Mouse (Mus musculus): Measurements from ENCODE around the gene Smarcb1.
A peak's percentile ranks its signal among the peaks of the same experiment; 100 is the strongest.
"Not testable (repeated sequence)": the region's sequence is repeated elsewhere in the genome, so short reads cannot be mapped to it uniquely, and the experiment has no call there.

The Smarcb1 gene

GRCm38 (mm10) chr10:75889406-75890153, 31.8 kb downstream of the Smarcb1 start:
- no peak for DNase-seq (ENCODE audit: low read depth, low spot score)

GRCm38 (mm10) chr10:75887504-75887903, 33.9 kb downstream of the Smarcb1 start:
- not testable (repeated sequence) for DNase-seq (ENCODE audit: low read depth, low spot score)

GRCm38 (mm10) chr10:75884742-75885141, 36.7 kb downstream of the Smarcb1 start:
- DNase-seq (ENCODE audit: low read depth, low spot score): no peak

DNA sequence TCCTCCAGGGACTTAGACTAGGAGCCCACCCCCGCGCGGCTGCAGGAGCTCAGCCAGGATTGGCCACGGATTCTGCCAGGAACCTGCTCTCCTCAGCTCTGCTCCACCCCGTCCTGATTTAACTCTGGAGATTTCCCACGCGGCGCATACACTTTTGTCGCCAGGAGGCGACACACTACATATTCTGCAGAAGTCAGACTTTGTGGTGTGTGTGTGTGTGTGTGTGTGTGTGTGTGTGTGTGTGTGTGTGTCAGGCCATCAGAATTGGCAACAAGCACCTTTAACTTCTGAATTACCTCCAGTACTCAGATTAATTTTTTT, 38.2 kb downstream of the Smarcb1 start:
- DNase-seq (ENCODE audit: low read depth, low spot score): peak; percentile 79

- DNase-seq (ENCODE audit: low read depth, low spot score): no peak
These were observed 38.8 kb downstream of the Smarcb1 start for GRCm38 (mm10) chr10:75882433-75883231.

DNA sequence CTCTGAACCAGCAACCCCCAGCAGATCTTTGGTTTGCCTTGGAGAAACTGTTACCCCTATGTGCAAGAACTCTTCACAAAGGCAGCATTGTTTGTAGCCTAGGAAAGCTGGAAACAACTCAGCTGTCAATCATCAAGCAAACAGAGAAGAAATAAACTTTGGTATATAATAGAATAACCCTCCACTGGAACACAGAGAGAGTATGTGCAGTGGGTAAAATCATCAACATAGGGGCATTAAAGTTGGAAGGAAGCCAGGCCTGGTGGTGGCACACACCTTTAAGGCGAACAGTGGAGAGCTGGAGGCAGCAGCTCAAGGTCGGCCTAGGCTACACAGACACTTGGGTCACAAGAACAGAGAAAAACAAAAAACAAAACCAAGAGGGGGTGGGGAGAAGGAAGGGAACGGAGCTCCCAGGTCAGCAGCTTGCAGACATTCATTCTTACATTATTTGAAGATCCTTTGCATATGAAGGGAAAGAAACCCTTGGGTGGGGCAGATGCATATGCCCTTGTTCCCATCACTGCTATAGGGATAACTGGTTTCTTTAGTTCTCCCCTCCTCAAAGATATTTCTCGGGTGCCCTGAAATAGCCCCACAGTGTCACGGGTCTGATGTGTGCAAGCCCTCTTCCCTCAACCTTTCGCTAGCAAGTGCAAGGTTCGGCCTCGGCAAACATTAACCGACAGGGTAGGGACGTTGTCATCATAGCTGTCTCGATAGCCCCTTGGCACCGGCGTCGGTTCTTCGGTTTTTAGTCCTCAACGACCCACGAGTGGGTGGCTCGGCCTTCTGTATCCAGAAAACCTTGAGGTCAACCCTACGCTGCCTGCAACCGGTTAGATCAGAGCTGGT, 39.6 kb downstream of the Smarcb1 start:
- no peak for DNase-seq (ENCODE audit: low read depth, low spot score)

- no peak for DNase-seq (ENCODE audit: low read depth, low spot score)
These were observed 40.4 kb downstream of the Smarcb1 start for GRCm38 (mm10) chr10:75880771-75881577.

GRCm38 (mm10) chr10:75880351-75880750, 41.1 kb downstream of the Smarcb1 start:
- no peak for DNase-seq (ENCODE audit: low read depth, low spot score)

- no peak for DNase-seq (ENCODE audit: low read depth, low spot score)
These were observed 42.6 kb downstream of the Smarcb1 start for GRCm38 (mm10) chr10:75878836-75879235.

GRCm38 (mm10) chr10:75873543-75874170, 47.8 kb downstream of the Smarcb1 start:
- DNase-seq (ENCODE audit: low read depth, low spot score): no peak

GRCm38 (mm10) chr10:75872915-75873542, 48.4 kb downstream of the Smarcb1 start:
- peak; percentile 77 for DNase-seq (ENCODE audit: low read depth, low spot score)

DNA sequence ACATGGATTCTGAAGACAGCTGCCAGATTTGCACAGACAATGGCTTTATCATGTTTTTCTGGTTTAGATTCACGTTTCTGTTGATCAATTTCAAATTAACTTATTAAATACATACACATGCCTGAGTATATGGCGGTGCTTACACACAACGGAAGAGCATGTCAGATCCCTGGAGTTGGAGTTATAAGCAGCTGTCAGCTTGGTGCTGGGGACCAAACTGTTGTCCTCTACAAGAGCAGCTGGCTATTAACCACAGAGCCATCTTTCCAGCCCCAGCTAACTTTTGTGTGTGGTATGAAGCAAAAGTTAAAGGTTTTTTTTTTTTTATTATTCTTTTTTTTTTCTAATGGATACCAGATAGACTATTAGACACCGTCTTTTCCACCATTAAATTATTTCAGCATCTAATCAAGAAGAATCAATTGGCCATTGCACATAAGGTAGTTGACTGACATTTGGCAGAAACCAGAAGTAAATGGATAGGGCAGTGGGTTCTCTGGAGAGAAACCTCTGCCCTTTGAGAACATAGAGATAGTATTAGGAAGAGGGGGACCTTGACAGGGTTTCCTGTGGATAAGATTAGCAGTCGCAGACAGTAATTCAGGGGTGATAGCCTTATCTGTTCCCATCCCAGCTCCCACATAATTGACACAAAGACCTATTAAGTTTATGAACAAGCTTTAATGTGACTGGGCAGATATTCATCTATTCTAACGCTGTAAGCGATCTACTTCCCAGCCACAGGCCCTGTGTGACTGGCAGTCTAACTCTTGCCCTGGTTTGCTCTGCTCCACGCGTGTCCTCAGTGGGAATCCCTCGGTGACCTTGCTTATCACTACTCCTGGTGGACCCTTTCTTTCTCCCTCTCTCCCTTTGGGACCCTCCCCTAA, 49.1 kb downstream of the Smarcb1 start:
- no peak for DNase-seq (ENCODE audit: low read depth, low spot score)

GRCm38 (mm10) chr10:75861587-75861986, 59.8 kb downstream of the Smarcb1 start:
- DNase-seq (ENCODE audit: low read depth, low spot score): no peak

DNA sequence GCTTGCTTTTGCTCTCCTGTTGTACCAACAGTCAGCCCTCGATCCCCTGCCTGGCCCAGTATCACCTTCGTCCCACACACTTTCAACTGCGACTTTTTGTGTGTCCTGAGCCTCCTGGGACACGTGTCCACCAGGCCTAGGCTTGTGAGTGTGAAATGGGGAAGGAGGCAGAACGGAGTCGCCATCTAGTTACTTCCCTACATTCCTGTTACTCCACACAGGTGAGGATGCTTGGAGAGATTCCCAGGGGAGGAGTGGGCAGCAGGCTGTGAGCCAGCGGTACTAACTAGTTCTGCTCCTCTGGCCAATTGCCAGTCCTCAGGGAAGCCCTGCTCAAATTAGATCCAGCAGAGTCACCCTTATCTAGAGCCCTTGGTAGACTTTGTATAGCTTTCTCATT, 60.7 kb downstream of the Smarcb1 start:
- DNase-seq (ENCODE audit: low read depth, low spot score): no peak

DNA sequence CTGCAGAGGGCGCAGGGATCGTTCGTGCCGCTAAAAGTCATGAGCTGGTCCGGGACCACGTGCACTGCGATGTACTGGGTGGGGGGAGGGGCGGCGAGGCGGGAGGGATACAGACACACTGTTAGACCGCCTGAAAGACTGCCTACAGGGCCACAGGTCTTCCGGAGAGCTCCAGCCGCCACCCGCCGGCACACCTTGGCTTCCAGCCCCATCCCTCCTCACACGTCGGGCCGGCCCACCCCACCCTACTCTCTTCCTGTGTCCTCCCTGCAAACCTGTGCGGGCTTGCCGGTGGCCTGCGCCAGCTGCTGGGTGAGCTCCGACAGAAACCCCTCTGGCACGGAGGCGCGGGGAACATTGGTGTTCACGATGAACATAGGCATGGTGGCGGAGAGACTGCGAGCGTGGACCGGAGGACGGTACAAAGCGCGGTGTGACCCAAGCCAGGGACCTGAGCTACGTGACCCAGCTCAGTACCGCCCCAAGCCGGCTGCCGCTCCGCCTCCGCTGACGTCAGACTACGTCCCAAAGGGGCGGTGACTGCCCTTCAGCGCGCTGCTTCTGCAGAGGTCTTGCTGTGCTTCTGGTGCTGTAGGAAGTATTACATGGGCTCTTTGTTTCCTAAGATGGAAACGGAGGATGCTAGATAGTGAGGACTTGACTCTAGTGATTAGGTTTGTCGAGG, 61.5 kb downstream of the Smarcb1 start, which contains the start of gene Mif:
Gene Mif, minus strand, starts transcription at position 455 of the 685 bp plus-strand sequence.
- peak; percentile 87 for DNase-seq (ENCODE audit: low read depth, low spot score)

DNA sequence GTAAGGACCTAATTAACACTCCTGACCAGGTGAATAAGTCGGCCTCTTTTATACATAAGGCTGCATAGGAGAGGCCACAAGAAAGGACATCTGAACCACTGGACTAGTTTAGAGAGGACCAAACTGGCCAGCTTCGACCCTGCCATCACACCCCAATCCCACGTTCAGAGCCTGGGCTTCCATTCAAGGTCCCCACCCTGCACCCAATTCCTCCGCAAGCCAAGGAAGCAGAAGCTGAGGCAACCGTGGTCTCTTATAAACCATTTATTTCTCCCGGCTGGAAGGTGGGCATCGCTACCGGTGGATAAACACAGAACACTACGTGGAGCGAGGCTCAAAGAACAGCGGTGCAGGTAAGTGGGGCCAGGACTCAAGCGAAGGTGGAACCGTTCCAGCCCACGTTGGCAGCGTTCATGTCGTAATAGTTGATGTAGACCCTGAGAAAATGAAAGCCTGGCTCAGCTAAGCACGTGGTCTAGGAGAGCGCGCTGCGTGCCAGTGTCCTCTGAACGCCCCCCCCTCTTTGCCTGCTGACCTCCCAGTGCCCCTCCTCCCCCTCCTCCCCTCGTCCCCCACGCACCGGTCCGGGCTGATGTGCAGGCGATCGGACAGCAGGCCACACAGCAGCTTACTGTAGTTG, 62.2 kb downstream of the Smarcb1 start:
- no peak for DNase-seq (ENCODE audit: low read depth, low spot score)

DNA sequence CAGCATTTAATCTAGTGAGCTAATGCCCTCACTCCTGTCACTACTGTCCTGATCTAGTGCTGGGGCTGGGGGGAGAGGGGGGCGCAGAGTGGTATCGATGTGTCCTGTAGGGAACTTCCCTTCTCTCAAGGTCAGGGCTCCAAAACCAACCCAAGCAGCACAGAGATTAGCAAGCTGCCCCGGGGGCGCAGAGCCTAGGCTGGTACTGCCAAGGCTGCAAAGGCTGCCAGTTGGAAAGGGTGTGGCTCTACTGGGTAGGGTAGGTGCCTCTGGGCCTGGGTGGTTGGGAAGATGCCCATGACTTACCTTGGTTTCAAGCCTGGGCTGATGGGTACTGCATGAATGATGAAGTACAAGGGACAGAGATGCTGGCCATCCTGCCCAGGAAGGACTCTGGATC, 63.8 kb downstream of the Smarcb1 start:
- no peak for DNase-seq (ENCODE audit: low read depth, low spot score)

DNA sequence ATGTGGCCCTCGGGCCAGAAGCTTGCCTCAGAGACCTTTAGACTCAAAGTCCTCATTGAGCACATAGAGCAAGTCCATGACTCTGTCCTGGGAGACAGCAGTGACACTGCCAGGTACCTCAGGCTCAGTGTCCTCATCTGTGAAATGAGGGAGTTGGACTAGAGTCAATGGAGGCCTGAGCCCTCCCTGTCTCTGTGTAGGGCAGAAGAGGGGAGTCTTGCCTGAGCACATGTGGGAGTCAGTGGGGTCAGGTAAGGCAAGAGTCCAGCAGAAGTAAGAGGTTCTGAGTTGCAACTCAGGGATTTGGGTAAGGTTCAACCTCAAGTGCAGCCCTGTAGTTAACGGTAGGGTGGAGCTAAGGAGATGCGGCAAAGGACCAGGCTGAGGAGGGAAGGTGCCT, 64.4 kb downstream of the Smarcb1 start:
- DNase-seq (ENCODE audit: low read depth, low spot score): no peak

Data from WW6 (cell line).